Comparison of ENCODE assay signal across 9 mouse cellular contexts in genomic region chr9:60743180-60743900, GRCm38 (mm10). TPM values are rescaled to one million over a fixed set of nuclear protein-coding genes. Genes with fewer than 3 reads are reported as not detected.
DNase-seq lines count a peak whose midpoint lies in the region; ATAC-seq and TF ChIP-seq lines count a peak whose summit lies in the region.
"Had no signal": no experiment of that assay in that cellular context is flagged by ENCODE, and none has a peak within 500 bp of the region (broad histone marks: within the 10 kb centered on the region; RNA-seq: fewer than 3 reads in every experiment).

No protein-coding gene starts in this region.

- H3K4me3 ChIP-seq in embryonic facial prominence, embryonic 15.5 days (replicated peaks) = peak overlapping the region; percentile 15; the same call in 1 of the 2 replicates
- no peak overlapping the region for H3K4me3 ChIP-seq in intestine, embryonic 14.5 days (ENCODE audit: low read depth, low read length)
- no peak overlapping the region for H3K4me3 ChIP-seq in limb, embryonic 14.5 days (replicated peaks; ENCODE audit: low read length)
- H3K4me3 ChIP-seq: erythroblast, embryonic 14.5 days had no signal

- no peaks in the 10 kb centered on the region for H3K9me3 ChIP-seq in embryonic facial prominence, embryonic 15.5 days (replicated peaks)
- H3K9me3 ChIP-seq in intestine, embryonic 14.5 days (ENCODE audit: control insufficient read depth, low read length) = no peaks in the 10 kb centered on the region
- H3K9me3 ChIP-seq in limb, embryonic 14.5 days (ENCODE audit: control insufficient read depth, low read length) = no peaks in the 10 kb centered on the region

- no peak overlapping the region for H3K9ac ChIP-seq in embryonic facial prominence, embryonic 15.5 days
- no peak overlapping the region for H3K9ac ChIP-seq in intestine, embryonic 14.5 days (ENCODE audit: low read length)
- no peak overlapping the region for H3K9ac ChIP-seq in limb, embryonic 14.5 days (ENCODE audit: low read depth, low read length, severe bottlenecking)

- H3K36me3 ChIP-seq in embryonic facial prominence, embryonic 15.5 days = no peaks in the 10 kb centered on the region
- H3K36me3 ChIP-seq in intestine, embryonic 14.5 days (ENCODE audit: control insufficient read depth, insufficient read depth, low read length) = no peaks in the 10 kb centered on the region
- no peaks in the 10 kb centered on the region for H3K36me3 ChIP-seq in limb, embryonic 14.5 days (ENCODE audit: control insufficient read depth, insufficient read depth, low read length)

- 37% methylated on average over 17 of the region's 17 CpGs for WGBS in embryonic facial prominence, embryonic 15.5 days
- WGBS in intestine, embryonic 14.5 days = 23% methylated on average over 17 of the region's 17 CpGs
- 44% methylated on average over 17 of the region's 17 CpGs for WGBS in limb, embryonic 14.5 days

- peak; percentile 58 to 86 for DNase-seq in adrenal gland, adult (ENCODE audit: inconsistent age in 2 of 2, low spot score in 1 of 2)
- no peak for DNase-seq in adrenal gland, postnatal 4 days (ENCODE audit: low spot score in 2 of 2)
- peak; percentile 25 to 41 for DNase-seq in adrenal gland, adult 18-20 months (ENCODE audit: low spot score in 2 of 2)
- DNase-seq in intestine, embryonic 14.5 days (ENCODE audit: low spot score) = peak; percentile 65
- peak; percentile 20 for DNase-seq in limb, embryonic 14.5 days (ENCODE audit: low spot score)
- DNase-seq in retina, postnatal 1 day = peak; percentile 71

- no peak for ATAC-seq in embryonic facial prominence, embryonic 15.5 days (ENCODE audit: insufficient number of reproducible peaks, low FRiP score, low TSS enrichment, low read depth)
- 0 out of 2 replicates have a peak, but pooled peaks have one; percentile 36 for ATAC-seq in intestine, embryonic 14.5 days (replicated peaks; ENCODE audit: low FRiP score, low TSS enrichment, low read depth)
- no peak for ATAC-seq in limb, embryonic 14.5 days (ENCODE audit: low FRiP score, low read depth)
- no peak for ATAC-seq in monocyte, adult 5-6 weeks (replicated peaks; ENCODE audit: insufficient number of reproducible peaks, low FRiP score, low TSS enrichment, poor library complexity, severe bottlenecking)

- H3K27ac ChIP-seq in embryonic facial prominence, embryonic 15.5 days (replicated peaks) = peak overlapping the region; percentile 36
- no peak overlapping the region; the same call in 1 of the 2 replicates for H3K27ac ChIP-seq in intestine, embryonic 14.5 days (ENCODE audit: low read depth)
- no peak overlapping the region for H3K27ac ChIP-seq in limb, embryonic 14.5 days (replicated peaks; ENCODE audit: low read depth, low read length)

- H3K27me3 ChIP-seq in embryonic facial prominence, embryonic 15.5 days = no peaks in the 10 kb centered on the region; the same call in 1 of the 2 replicates
- H3K27me3 ChIP-seq in intestine, embryonic 14.5 days (replicated peaks; ENCODE audit: control insufficient read depth, insufficient read depth, low read length) = no peaks in the 10 kb centered on the region
- no peaks in the 10 kb centered on the region for H3K27me3 ChIP-seq in limb, embryonic 14.5 days (ENCODE audit: control insufficient read depth, insufficient read depth, low read length)

- peak overlapping the region; percentile 40 for H3K4me2 ChIP-seq in embryonic facial prominence, embryonic 15.5 days (replicated peaks)
- H3K4me2 ChIP-seq in intestine, embryonic 14.5 days (ENCODE audit: low read length) = peak overlapping the region; percentile 43
- peak overlapping the region; percentile 5; the same call in 1 of the 2 replicates for H3K4me2 ChIP-seq in limb, embryonic 14.5 days (replicated peaks; ENCODE audit: low read depth, low read length, severe bottlenecking)

- H3K4me1 ChIP-seq in embryonic facial prominence, embryonic 15.5 days = peaks cover 12% of the 10 kb centered on the region
- peaks cover 7% of the 10 kb centered on the region for H3K4me1 ChIP-seq in intestine, embryonic 14.5 days (replicated peaks; ENCODE audit: control insufficient read depth, insufficient read depth, low read length)
- H3K4me1 ChIP-seq in limb, embryonic 14.5 days (ENCODE audit: control insufficient read depth, insufficient read depth, low read length) = no peaks in the 10 kb centered on the region; the same call in 1 of the 2 replicates

- no peak for TF ChIP-seq POLR2A in limb, embryonic 14.5 days (IDR thresholded peaks at IDR 0.05; ENCODE audit: borderline replicate concordance, extremely low read depth, insufficient read depth, insufficient read length)

RNA-seq across cellular contexts. Expression of gene Larp6, which starts 30.6 kb away (rescaled TPM):
- 1 to 10 TPM; 3.8 to 4.1 TPM for total RNA-seq in adrenal gland, postnatal 4 days (2021)
- total RNA-seq in adrenal gland, adult 18-20 months (2021) = 1 to 10 TPM; 2.5 to 3.5 TPM
- polyA plus RNA-seq in embryonic facial prominence, embryonic 15.5 days (2015; fragmentation: Nextera tagmentation; extraction: Ambion mirVana) = 5.0 and 5.3 TPM in 2 replicates
- 2.2 and 2.7 TPM in 2 replicates for polyA plus RNA-seq in intestine, embryonic 14.5 days (2014; fragmentation: Nextera tagmentation; extraction: Ambion mirVana)
- polyA plus RNA-seq in limb, embryonic 14.5 days (2012; rRNA removed) = 3.8 and 4.3 TPM in 2 replicates
- 3.8 and 4.7 TPM in 2 replicates for polyA plus RNA-seq in limb, embryonic 14.5 days (2014; fragmentation: Nextera tagmentation; extraction: Ambion mirVana)
- total RNA-seq in monocyte, adult 5-6 weeks (2017) = not detected in 3 replicates
- polyA plus RNA-seq: erythroblast, embryonic 14.5 days had no signal

RNA-seq across cellular contexts. Expression of gene Uaca, which starts 51.0 kb away (rescaled TPM):
- total RNA-seq in adrenal gland, postnatal 4 days (2021) = 10 to 100 TPM; 56.7 to 68.1 TPM
- total RNA-seq in adrenal gland, adult 18-20 months (2021) = 10 to 100 TPM; 29.2 to 32.0 TPM
- 33.9 and 38.2 TPM in 2 replicates for polyA plus RNA-seq in embryonic facial prominence, embryonic 15.5 days (2015; fragmentation: Nextera tagmentation; extraction: Ambion mirVana)
- 26.2 and 44.3 TPM in 2 replicates for polyA plus RNA-seq in intestine, embryonic 14.5 days (2014; fragmentation: Nextera tagmentation; extraction: Ambion mirVana)
- polyA plus RNA-seq in limb, embryonic 14.5 days (2012; rRNA removed) = 14.8 and 23.5 TPM in 2 replicates
- 13.2 and 21.7 TPM in 2 replicates for polyA plus RNA-seq in limb, embryonic 14.5 days (2014; fragmentation: Nextera tagmentation; extraction: Ambion mirVana)
- total RNA-seq in monocyte, adult 5-6 weeks (2017) = 0.43 TPM in 1 of 3 replicates, not detected in the others
- polyA plus RNA-seq: erythroblast, embryonic 14.5 days had no signal

RNA-seq across cellular contexts. Expression of gene Lrrc49, which starts 55.4 kb away (rescaled TPM):
- 10 to 100 TPM; 38.0 to 39.5 TPM for total RNA-seq in adrenal gland, postnatal 4 days (2021)
- 10 to 100 TPM; 11.1 to 12.4 TPM for total RNA-seq in adrenal gland, adult 18-20 months (2021)
- 16.1 and 17.9 TPM in 2 replicates for polyA plus RNA-seq in embryonic facial prominence, embryonic 15.5 days (2015; fragmentation: Nextera tagmentation; extraction: Ambion mirVana)
- polyA plus RNA-seq in intestine, embryonic 14.5 days (2014; fragmentation: Nextera tagmentation; extraction: Ambion mirVana) = 18.7 and 21.2 TPM in 2 replicates
- 12.4 and 16.2 TPM in 2 replicates for polyA plus RNA-seq in limb, embryonic 14.5 days (2012; rRNA removed)
- 15.3 and 16.5 TPM in 2 replicates for polyA plus RNA-seq in limb, embryonic 14.5 days (2014; fragmentation: Nextera tagmentation; extraction: Ambion mirVana)
- total RNA-seq in monocyte, adult 5-6 weeks (2017) = 0.85 to 2.6 TPM (median 0.86 TPM) in 3 replicates

Comparison
In these comparisons a context has a peak if more than half of its experiments do, and no peak if none do; other contexts are left out.
1. DNase-seq: peak in adrenal gland, adult (2 of 2), adrenal gland, adult 18-20 months (2 of 2), intestine, embryonic 14.5 days (single experiment), limb, embryonic 14.5 days (single experiment) and retina, postnatal 1 day (single experiment); none in adrenal gland, postnatal 4 days (0 of 2).
2. RNA of gene Uaca, which starts 51.0 kb away (total RNA-seq): 56.7 to 68.1 TPM in adrenal gland, postnatal 4 days and 29.2 to 32.0 TPM in adrenal gland, adult 18-20 months; 0.43 TPM in monocyte, adult 5-6 weeks; every median in the first group is over 10 times any median in the second.
3. Peak in every context shown above with its lines, with median percentiles within 50 percentile points of each other: H3K4me2 ChIP-seq.